Mouse (Mus musculus) ES-E14 (cell line): ENCODE measurements at regions not wholly inside any gene's neighbourhood (a gene's known extent, or its start where the extent isn't known, plus 50 kb on each side); places are given as distances from the start of the nearest gene placed in this dataset.

Source experiments
- DNase-seq: peaks from one replicate; pipeline ENCODE4 v3.0.0-alpha.2; 2013; ENCODE audit warnings: low read depth, low spot score
- H3K27ac ChIP-seq: 2 replicates; pipeline ENCODE4 v1.5.1; 2012; ENCODE audit warnings: low read depth, mild to moderate bottlenecking, low read length, moderate library complexity, mixed read lengths; ENCODE audit not compliant: poor library complexity, insufficient read depth, severe bottlenecking
- H3K36me3 ChIP-seq: 2 replicates; pipeline ENCODE4 v1.6.1; 2012; ENCODE audit warnings: mild to moderate bottlenecking, low read length, moderate library complexity, mixed read lengths; ENCODE audit not compliant: control insufficient read depth, poor library complexity, insufficient read depth, severe bottlenecking
- H3K4me1 ChIP-seq, 2 experiments: fragments of 150-350 bp in 1 of 2; sonication (generic) in 1 of 2; 2 replicates each; pipeline ENCODE4 v1.6.1; 2012; ENCODE audit warnings: low read length in 2 of 2, mild to moderate bottlenecking in 1 of 2, mixed read lengths in 1 of 2; ENCODE audit not compliant: control insufficient read depth in 2 of 2, insufficient read depth in 2 of 2, poor library complexity in 1 of 2
- H3K4me3 ChIP-seq, 2 experiments: fragments of 150-350 bp in 1 of 2; sonication (generic) in 1 of 2; 2 replicates each; pipeline ENCODE4 v1.5.1; 2012; ENCODE audit warnings: low read length in 2 of 2, low read depth in 1 of 2, mild to moderate bottlenecking in 1 of 2, mixed read lengths in 1 of 2; ENCODE audit not compliant: insufficient read depth in 1 of 2, poor library complexity in 1 of 2, severe bottlenecking in 1 of 2
- H3K9ac ChIP-seq: 2 replicates; pipeline ENCODE4 v1.6.1; 2012; ENCODE audit warnings: low read depth, mild to moderate bottlenecking, low read length, mixed read lengths; ENCODE audit not compliant: poor library complexity, insufficient read depth, severe bottlenecking
- H3K9me3 ChIP-seq: fragments of 150-350 bp; sonication (generic); 2 replicates; pipeline ENCODE4 v1.6.1; 2012; ENCODE audit warnings: low read depth, mild to moderate bottlenecking, low read length; ENCODE audit not compliant: control insufficient read depth, insufficient read depth
- CHD2 ChIP-seq: IDR thresholded peaks from 2 replicates; pipeline ENCODE4 v1.6.1; 2014; ENCODE audit warnings: mild to moderate bottlenecking, low read depth, low read length, inconsistent platforms
- HCFC1 ChIP-seq: IDR thresholded peaks from 2 replicates; pipeline ENCODE4 v1.6.1; 2012; ENCODE audit warnings: low read length, inconsistent platforms, borderline replicate concordance; ENCODE audit not compliant: insufficient read depth
- MAFK ChIP-seq: IDR thresholded peaks from 2 replicates; pipeline ENCODE4 v1.6.1; 2014; ENCODE audit warnings: mild to moderate bottlenecking, low read depth, low read length, inconsistent platforms; ENCODE audit not compliant: insufficient read depth
- ZC3H11A ChIP-seq: IDR thresholded peaks from 2 replicates; pipeline ENCODE4 v1.6.1; 2012; ENCODE audit warnings: low read depth, mild to moderate bottlenecking, inconsistent platforms, low read length, borderline replicate concordance
- ZNF384 ChIP-seq: IDR thresholded peaks from 2 replicates; pipeline ENCODE4 v1.6.1; 2012; ENCODE audit warnings: low read depth, low read length, inconsistent platforms
- in situ Hi-C, 2 experiments: fragments of 600-800 bp; cut with MboI; formaldehyde crosslinking; loops; one replicate each; pipeline ENCODE4 v1.15.1; 2025; ENCODE audit warnings: low sequenced_read_pairs in 2 of 2, inconsistent platforms in 1 of 2; ENCODE audit not compliant: unreplicated experiment in 2 of 2

DNA sequence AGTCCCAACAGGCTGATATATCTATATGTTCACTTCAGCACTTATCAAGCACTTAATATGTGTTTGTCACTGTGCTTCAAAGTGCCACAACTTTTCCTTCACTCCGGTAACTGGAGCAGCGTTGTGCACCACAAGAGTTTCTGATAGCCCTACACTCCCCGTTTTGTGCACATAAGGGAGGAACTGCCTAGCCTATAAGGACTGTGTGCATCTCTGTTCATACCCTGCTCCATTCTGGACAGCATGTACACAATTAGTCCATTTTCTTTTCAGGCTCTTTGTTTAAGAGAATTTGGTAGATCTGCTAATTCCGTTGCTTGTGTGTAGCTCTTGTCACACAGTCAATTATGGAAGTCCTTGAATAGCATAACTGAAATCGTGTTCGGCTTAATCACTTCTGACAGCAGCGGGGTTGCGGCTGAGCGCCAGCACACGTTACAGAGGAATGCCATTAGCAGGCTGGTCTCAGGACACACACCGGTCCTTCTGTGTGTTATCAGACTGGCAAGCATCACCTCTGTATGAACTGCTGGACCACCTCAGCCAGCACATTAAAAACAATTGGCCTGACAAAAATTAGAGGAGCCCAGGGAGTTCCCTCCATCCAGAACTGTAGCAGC lies 144.2 kb downstream of the Cmpk2 start:
- Histone ChIP-seq H3K36me3 (no peaks in the 10 kb centered on the region), H3K27ac (no peak overlapping the region), H3K9me3 (no peaks in the 10 kb centered on the region), H3K4me1 (no peaks in the 10 kb centered on the region), H3K9ac (no peak overlapping the region), H3K4me3 (no peak overlapping the region)
- in situ Hi-C loops: no loop called here
- no peak for TF ChIP-seq CHD2
- TF ChIP-seq MAFK: no peak
- TF ChIP-seq ZC3H11A: no peak
- no peak for TF ChIP-seq ZNF384
- no peak for TF ChIP-seq HCFC1
- DNase-seq: no peak

DNA sequence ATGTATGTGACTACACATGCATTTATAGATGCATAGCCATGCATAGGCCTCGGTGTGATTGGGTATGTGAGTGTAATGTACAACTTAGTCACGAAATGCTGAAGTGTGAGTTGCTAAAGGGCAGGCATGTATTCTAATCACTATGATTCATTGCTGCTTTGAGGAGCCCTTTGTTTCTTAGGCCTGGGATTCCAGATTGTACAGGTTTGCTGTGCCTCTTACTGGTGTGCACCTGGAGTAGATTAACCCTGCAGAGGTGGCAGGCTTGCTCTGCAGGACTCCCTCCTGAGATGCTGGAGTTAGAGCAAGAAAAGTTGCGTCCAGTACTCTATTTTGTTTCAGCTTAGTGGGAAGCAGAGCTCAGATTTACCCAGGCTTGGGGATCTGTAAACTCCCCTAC lies 141.1 kb downstream of the Cmpk2 start:
- no peak overlapping the region for H3K4me3 ChIP-seq
- DNase-seq: no peak
- no peaks in the 10 kb centered on the region for H3K36me3 ChIP-seq
- TF ChIP-seq ZNF384: no peak
- TF ChIP-seq ZC3H11A: no peak
- TF ChIP-seq CHD2: no peak
- no peak for TF ChIP-seq HCFC1
- no peak for TF ChIP-seq MAFK
- in situ Hi-C loops: no loop called here
- no peak overlapping the region for H3K9ac ChIP-seq
- no peaks in the 10 kb centered on the region for H3K4me1 ChIP-seq
- no peaks in the 10 kb centered on the region for H3K9me3 ChIP-seq
- H3K27ac ChIP-seq: no peak overlapping the region

DNA sequence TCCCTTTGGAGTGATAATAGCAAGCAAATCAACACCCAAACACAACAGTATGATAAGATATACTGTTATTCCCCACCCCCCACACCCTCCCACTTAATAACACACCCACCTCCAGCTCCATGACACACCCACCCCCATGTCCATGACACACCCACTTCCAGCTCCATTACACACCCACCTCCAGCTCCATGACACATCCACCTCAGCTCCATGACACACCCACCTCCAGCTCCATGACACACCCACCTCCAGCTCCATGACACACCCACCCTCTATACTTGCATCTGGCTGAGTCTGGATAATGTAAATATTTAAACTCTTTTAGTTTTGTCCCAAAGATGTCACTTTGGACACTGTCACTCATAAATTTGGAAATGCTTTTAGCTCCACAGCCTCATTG lies 129.5 kb downstream of the Cmpk2 start:
- no peaks in the 10 kb centered on the region for H3K9me3 ChIP-seq
- in situ Hi-C loops: no loop called here
- H3K27ac ChIP-seq: no peak overlapping the region
- H3K36me3 ChIP-seq: no peaks in the 10 kb centered on the region
- H3K4me3 ChIP-seq: no peak overlapping the region
- TF ChIP-seq MAFK (no peak), HCFC1 (no peak), CHD2 (no peak), ZNF384 (no peak), ZC3H11A (no peak)
- no peaks in the 10 kb centered on the region for H3K4me1 ChIP-seq
- DNase-seq: no peak
- H3K9ac ChIP-seq: no peak overlapping the region

DNA sequence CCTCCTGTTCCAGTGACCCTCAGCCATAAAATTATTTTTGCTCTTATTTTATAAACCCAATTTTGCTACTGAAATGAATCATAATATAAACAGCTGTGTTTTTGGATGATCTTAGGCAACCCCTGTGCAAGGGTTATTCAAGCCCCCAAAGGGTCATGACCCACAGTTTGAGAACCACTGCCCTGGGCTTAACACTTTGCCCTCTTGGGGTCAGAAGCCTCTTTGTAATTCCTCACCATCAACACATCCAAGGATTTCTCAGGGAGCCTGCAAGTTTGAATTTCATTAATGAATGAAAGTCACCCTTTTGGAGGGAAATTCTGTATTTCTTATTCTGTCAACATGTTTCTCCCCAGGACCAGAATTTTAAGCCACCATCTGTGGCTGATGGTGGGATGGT lies 123.1 kb downstream of the Cmpk2 start:
- no peaks in the 10 kb centered on the region for H3K36me3 ChIP-seq
- no peaks in the 10 kb centered on the region for H3K9me3 ChIP-seq
- H3K9ac ChIP-seq: no peak overlapping the region
- DNase-seq: no peak
- no peak overlapping the region for H3K4me3 ChIP-seq
- in situ Hi-C loops: no loop called here
- no peak overlapping the region for H3K27ac ChIP-seq
- no peaks in the 10 kb centered on the region for H3K4me1 ChIP-seq
- TF ChIP-seq ZNF384: no peak
- TF ChIP-seq ZC3H11A: no peak
- TF ChIP-seq MAFK: no peak
- TF ChIP-seq HCFC1: no peak
- no peak for TF ChIP-seq CHD2

DNA sequence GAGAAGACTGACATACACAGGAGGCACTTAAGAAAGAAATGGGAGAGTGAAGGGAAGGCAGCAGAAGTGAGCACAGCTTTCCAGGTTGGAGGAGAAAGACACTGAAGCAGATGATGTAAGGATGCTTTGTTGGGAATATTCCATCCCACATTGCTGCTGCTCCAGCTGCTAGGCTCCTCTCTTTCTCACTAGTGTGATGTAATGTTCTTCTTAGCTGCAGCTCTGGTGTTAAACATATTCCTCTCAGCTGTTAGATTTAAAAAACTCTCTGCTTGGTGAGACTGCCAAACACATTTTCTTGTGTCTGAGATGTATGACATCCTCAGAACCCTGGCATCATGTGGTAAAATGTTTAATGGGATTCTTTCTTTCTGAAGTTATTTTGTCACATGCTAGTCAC lies 120.1 kb downstream of the Cmpk2 start:
- H3K36me3 ChIP-seq: no peaks in the 10 kb centered on the region
- in situ Hi-C loops: no loop called here
- DNase-seq: no peak
- H3K27ac ChIP-seq: no peak overlapping the region
- no peak overlapping the region for H3K4me3 ChIP-seq
- TF ChIP-seq HCFC1 (no peak), ZNF384 (no peak), MAFK (no peak), ZC3H11A (no peak), CHD2 (no peak)
- H3K9ac ChIP-seq: no peak overlapping the region
- H3K4me1 ChIP-seq: no peaks in the 10 kb centered on the region
- H3K9me3 ChIP-seq: no peaks in the 10 kb centered on the region
